Mouse (Mus musculus) left cerebral cortex, postnatal 36 days (tissue): ENCODE data around the gene Tomm40. TPM values are rescaled to one million over a fixed set of nuclear protein-coding genes. Genes with fewer than 3 reads are reported as not detected.

ENCODE experiments used
- DNase-seq, 2 experiments: peaks; one replicate each; pipeline ENCODE4 v3.0.0; 2021 to 2022; ENCODE audit warnings: low spot score in 2 of 2, mixed read lengths in 1 of 2
- intact Hi-C: fragments of 180-260 bp; cut with DNase I; formaldehyde crosslinking; loops from one replicate; pipeline ENCODE4 v1.15.1; 2025
- total RNA-seq, 2 experiments: library from RNA; stranded (reverse); gene quantifications; 2 replicates each; pipeline ENCODE4 v1.2.3; 2021

Tomm40 gene
- total RNA-seq, 2 experiments from 2014 or later = 113 to 125 TPM

GRCm38 (mm10) chr7:19714836-19715235 is 402 bp downstream of the Tomm40 start:
- intact Hi-C loops = loop anchor here (2.0 kb wide), 1 partner anchor 50 kb away; the partner anchor contains the start of gene Clptm1
- peak in 1 of 2 experiments; percentile 42 for DNase-seq

GRCm38 (mm10) chr7:19713598-19713997 is 1.6 kb downstream of the Tomm40 start:
- intact Hi-C loops = no loop called here
- no peak for DNase-seq

GRCm38 (mm10) chr7:19713196-19713595 is 2.0 kb downstream of the Tomm40 start:
- no peak for DNase-seq
- intact Hi-C loops = no loop called here

- DNase-seq = no peak
- intact Hi-C loops = no loop called here
Measured at GRCm38 (mm10) chr7:19712414-19712813, 2.8 kb downstream of the Tomm40 start.

GRCm38 (mm10) chr7:19710650-19711049 is 4.6 kb downstream of the Tomm40 start:
- no peak for DNase-seq
- intact Hi-C loops = no loop called here

GRCm38 (mm10) chr7:19705271-19705670 is 10.0 kb downstream of the Tomm40 start:
- DNase-seq = no peak
- intact Hi-C loops = no loop called here

GRCm38 (mm10) chr7:19704475-19704874 is 10.8 kb downstream of the Tomm40 start:
- intact Hi-C loops = no loop called here
- no peak for DNase-seq

- DNase-seq = no peak
- intact Hi-C loops = no loop called here
Measured at GRCm38 (mm10) chr7:19702859-19703555, 12.2 kb downstream of the Tomm40 start.

- peak; percentile 54 to 63 for DNase-seq
- intact Hi-C loops = loop anchor here (1.0 kb wide), 1 partner anchor 32 kb away; no protein-coding TSS in a partner anchor
Measured at GRCm38 (mm10) chr7:19701069-19701761, 14.0 kb downstream of the Tomm40 start.

GRCm38 (mm10) chr7:19700299-19701068 is 14.8 kb downstream of the Tomm40 start:
- intact Hi-C loops = loop anchor here (1.0 kb wide), 1 partner anchor 31 kb away; no protein-coding TSS in a partner anchor
- DNase-seq = no peak

GRCm38 (mm10) chr7:19699827-19700148 is 15.4 kb downstream of the Tomm40 start:
- intact Hi-C loops = no loop called here
- DNase-seq = no peak

GRCm38 (mm10) chr7:19698907-19699826 is 16.1 kb downstream of the Tomm40 start, which contains the start of gene Apoe:
TSS of gene Apoe (minus strand) at chr7:19699188.
- intact Hi-C loops = no loop called here
- DNase-seq = peak; percentile 50 to 55

GRCm38 (mm10) chr7:19697949-19698906 is 17.0 kb downstream of the Tomm40 start:
- DNase-seq = no peak
- intact Hi-C loops = no loop called here

GRCm38 (mm10) chr7:19696336-19696873 is 18.8 kb downstream of the Tomm40 start:
- intact Hi-C loops = no loop called here
- DNase-seq = no peak

GRCm38 (mm10) chr7:19695881-19696280 is 19.4 kb downstream of the Tomm40 start:
- intact Hi-C loops = no loop called here
- no peak for DNase-seq

GRCm38 (mm10) chr7:19695213-19695594 is 20.0 kb downstream of the Tomm40 start:
- DNase-seq = no peak
- intact Hi-C loops = no loop called here

GRCm38 (mm10) chr7:19694336-19695212 is 20.7 kb downstream of the Tomm40 start:
- DNase-seq = no peak
- intact Hi-C loops = no loop called here
